Mouse (Mus musculus) heart, postnatal 36 days (tissue): ENCODE measurements around the gene Galc. TPM values are rescaled to one million over a fixed set of nuclear protein-coding genes. Genes with fewer than 3 reads are reported as not detected.
A peak's percentile ranks its signal among the peaks of the same experiment; 100 is the strongest.

Experiments used
- DNase-seq, 2 experiments: peaks; one replicate each; pipeline ENCODE4 v3.0.0; 2021 to 2022
- intact Hi-C: fragments of 180-260 bp; cut with DNase I; formaldehyde crosslinking; loops from one replicate; pipeline ENCODE4 v1.15.1; 2025
- total RNA-seq, 2 experiments: library from RNA; stranded (reverse); gene quantifications; 2 replicates each; pipeline ENCODE4 v1.2.3; 2021

The Galc gene
- total RNA-seq, 2 experiments from 2014 or later = 7.3 to 8.5 TPM

DNA sequence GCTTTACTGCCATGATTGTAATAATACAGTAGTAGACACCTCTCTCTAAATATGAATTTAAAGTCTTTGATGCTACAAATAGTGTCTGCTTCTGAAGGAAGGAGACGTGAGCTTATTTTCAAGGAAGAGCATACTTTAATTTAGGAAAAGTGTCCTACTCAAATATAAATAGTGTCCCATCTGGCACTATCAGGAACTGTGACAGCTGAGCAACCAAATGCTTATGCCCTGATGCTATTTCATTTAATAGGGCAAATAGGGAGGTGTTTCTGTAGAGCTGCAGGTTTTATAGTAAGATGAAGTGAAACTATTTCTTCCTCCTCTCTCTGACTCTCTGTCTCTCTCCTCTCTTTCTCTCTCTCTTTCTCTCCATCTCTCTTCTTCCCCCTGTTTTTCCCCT lies 69.1 kb downstream of the Galc start:
- intact Hi-C loops = no loop called here
- DNase-seq = no peak

GRCm38 (mm10) chr12:98189096-98189495 lies 70.2 kb downstream of the Galc start:
- no peak for DNase-seq
- intact Hi-C loops = no loop called here

- DNase-seq = no peak
- intact Hi-C loops = no loop called here
Measured at GRCm38 (mm10) chr12:98187186-98187899, 71.9 kb downstream of the Galc start.

DNA sequence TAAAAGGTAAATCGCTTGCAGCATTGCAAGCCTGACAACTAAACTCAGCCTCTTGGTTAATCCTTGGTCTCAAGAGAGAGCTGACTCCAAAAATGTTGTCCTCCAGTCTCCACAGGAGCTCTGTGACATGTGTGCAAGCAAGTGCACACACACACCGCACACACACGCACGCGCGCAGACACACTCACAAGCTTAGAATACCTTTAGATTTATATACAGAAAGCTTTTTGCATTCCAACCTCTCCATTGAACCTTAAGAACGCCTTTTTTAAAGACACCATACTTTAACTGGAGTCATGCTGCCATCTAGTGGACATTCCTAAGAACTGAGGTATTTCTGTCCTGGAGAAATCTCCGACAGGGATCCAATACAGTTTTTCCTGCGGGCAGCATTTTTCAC lies 77.5 kb downstream of the Galc start:
- peak; percentile 6 to 24 for DNase-seq
- intact Hi-C loops = loop anchor here (5.0 kb wide), 1 partner anchor 309 kb away; no protein-coding TSS in a partner anchor

DNA sequence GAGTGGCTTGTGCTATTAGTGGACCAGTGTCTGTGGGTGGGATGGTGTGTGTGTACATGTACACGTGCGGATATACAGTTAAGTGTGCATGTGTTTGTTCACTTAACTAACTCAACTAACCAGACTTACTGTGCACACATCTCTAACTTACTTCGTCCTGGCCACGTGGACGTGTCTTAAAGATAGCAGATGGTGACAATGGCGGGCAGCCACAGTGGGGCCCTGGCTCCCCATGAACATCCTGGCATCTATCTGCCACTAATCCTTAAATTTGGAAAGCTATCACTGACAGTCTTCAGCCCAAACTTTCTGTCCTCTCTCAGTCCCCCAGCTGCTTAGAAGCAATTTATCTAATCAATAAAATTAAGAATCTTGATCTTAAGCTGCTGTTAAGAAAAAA lies 78.5 kb downstream of the Galc start:
- DNase-seq = no peak
- intact Hi-C loops = loop anchor here (5.0 kb wide), 1 partner anchor 309 kb away; no protein-coding TSS in a partner anchor

DNA sequence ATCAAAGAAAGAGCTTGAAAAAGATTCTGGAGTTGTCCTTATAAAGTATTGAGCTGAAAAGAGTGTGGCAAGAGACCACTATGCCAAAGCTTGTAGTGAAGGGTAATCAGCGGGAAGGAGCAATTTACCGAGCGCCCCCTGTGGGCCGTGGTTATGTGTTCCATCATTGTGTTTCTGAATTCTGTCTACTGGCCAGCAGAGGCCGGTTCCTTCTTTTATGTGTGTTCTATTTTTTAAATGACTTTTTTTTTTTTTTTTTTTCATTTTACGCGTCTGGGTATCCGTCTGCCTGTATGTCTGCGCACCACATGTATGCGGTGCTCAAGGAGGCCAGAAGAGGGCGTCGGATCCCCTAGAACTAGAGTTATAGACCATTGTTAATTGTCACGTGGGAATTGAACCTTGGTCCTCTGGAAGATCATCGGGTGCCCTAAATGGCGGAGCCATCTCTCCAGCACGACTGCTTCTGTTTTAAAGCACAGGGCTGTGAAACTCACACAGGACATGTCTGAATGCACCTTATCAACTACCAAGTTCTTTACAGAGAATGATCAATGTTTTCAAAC lies 78.9 kb downstream of the Galc start:
- intact Hi-C loops = loop anchor here (5.0 kb wide), 1 partner anchor 308 kb away; no protein-coding TSS in a partner anchor
- no peak for DNase-seq

- DNase-seq = no peak
- intact Hi-C loops = no loop called here
Measured at GRCm38 (mm10) chr12:98179496-98179895, 79.8 kb downstream of the Galc start.

GRCm38 (mm10) chr12:98176632-98177031 lies 82.6 kb downstream of the Galc start:
- DNase-seq = no peak
- intact Hi-C loops = no loop called here

DNA sequence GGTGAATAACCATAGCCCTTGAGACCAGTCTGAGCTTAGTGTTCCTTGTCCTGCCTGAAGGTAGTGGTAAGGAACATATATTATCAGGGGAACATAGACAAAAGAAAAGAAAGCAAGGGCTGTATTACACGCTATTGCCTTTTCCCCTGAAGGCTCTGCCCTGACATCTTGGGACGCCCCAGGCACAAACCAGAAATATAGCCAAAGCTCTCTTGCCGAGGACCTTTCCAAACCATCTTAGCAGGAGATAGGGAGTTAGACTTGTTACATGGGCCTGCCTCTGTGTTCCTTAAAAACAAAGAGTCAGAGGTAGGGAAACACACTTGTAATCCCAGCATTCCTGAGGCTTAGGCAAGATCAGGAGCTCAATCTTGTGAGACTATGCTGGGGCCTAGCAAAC lies 97.4 kb downstream of the Galc start:
- no peak for DNase-seq
- intact Hi-C loops = no loop called here

GRCm38 (mm10) chr12:98160867-98161266 lies 98.4 kb downstream of the Galc start:
- intact Hi-C loops = no loop called here
- no peak for DNase-seq

Other genes with a start within 250 kb of the Galc start
- gene Gpr65, start 9.2 kb upstream of the Galc start, total RNA-seq = 1 to 10 TPM in 1 of 2 experiments, under 1 TPM in 1; 0.75 to 1.2 TPM